Mouse (Mus musculus): ENCODE data around the gene Reps1.

- no peak for TF ChIP-seq CTCF (IDR thresholded peaks at IDR 0.05; ENCODE audit: low read depth)
- TF ChIP-seq EP300 (IDR thresholded peaks at IDR 0.05; ENCODE audit: low read depth), result no peak
Measured at GRCm38 (mm10) chr10:18020846-18021245, 34.8 kb upstream of the Reps1 start.
